Mouse (Mus musculus) heart, adult 10 weeks (tissue): ENCODE results near the gene Tyw3. TPM values are rescaled to one million over a fixed set of nuclear protein-coding genes. Genes with fewer than 3 reads are reported as not detected.

Source experiments
- polyA plus RNA-seq: library from polyadenylated mRNA; stranded (reverse); fragments of 350-450 nt; fragmentation: Illumina TruSeq; extraction: RNeasy Lipid Tissue Mini Kit (QIAGEN cat#74804); gene quantifications from one replicate; pipeline ENCODE4 v1.2.3, GENCODE M21; 2014; ENCODE audit warnings: low read depth, low replicate concordance

The Tyw3 gene
- 3.5 TPM for polyA plus RNA-seq

GRCm38 (mm10) chr3:154596934-154597554 lies at the start of gene Tyw3:
Tyw3 (minus strand) TSS chr3:154597104.

GRCm38 (mm10) chr3:154596488-154596933 lies 393 bp downstream of the Tyw3 start, which contains the start of gene Cryz:
Cryz (plus strand) TSS chr3:154596711.

Other genes starting within 250 kb of the Tyw3 start
- 16.3 TPM for gene Cryz, start 393 bp downstream of the Tyw3 start, polyA plus RNA-seq
- gene Erich3, start 66.8 kb upstream of the Tyw3 start, polyA plus RNA-seq, result 0.58 TPM